Mouse (Mus musculus): Measurements from ENCODE around the gene Kif22.

Gene Kif22

GRCm38 (mm10) chr7:126983113-126983512 lies 59.2 kb downstream of the Kif22 start:
- no peak for DNase-seq

DNA sequence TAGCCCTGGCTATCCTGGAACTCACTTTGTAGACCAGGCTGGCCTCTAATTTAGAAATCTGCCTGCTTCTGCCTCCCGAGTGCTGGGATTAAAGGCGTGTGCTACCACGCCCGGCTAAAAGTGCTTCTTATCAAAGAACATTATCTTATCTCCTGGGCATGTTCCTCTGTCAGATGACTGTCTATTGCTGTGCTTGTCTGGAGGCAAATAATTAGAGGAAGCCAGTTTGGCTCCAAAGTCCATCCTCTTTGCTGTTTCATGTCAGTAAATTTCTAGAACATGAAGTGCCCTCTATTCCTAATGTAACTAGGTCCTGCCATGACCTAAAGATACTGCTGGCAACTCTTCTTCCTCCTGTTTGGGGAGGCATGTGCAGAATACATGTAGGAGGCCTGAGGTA lies 60.2 kb downstream of the Kif22 start:
- DNase-seq: no peak

DNA sequence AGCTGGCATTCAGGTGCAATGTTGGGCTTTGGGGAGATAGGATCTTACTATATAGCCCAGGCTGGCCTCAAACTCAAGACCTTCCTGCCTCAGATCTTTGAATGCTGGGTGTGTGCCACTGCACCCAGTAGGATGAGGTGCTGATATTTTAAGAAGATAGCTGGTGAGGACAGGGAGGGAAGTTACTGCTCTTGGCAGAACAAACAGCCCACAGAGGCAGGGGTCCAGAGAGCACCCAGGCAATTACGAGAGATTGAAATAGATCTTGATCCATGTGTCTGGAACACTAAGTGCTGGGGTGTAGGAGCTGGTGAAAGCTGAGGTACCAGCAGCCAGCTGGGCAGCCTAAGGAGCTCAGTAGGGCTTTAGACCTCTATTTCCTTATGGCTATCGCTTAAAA lies 60.7 kb downstream of the Kif22 start:
- no peak for DNase-seq

DNA sequence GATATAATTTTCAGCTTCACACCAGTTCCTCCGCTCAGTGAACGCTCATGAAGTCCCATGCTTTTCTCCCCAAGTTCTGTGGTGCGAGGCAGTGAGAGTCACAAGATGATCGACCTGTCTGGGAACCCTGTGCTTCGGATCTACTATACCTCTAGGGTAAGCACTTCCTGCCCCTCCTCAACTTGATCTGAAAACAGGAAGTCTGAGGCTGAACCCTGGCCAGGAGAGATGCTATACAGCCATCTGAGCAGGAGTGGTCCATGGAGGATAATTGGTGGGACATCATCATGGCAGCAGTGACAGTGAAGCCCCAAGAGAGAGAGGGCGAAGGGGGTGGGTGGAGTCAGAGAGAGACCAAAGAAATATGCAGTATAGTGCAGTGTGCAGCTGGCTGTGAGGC lies 63.4 kb downstream of the Kif22 start:
- DNase-seq: no peak
